Mouse (Mus musculus) heart, embryonic 15.5 days (tissue): ENCODE measurements around the gene Bcat2. TPM values are rescaled to one million over a fixed set of nuclear protein-coding genes. Genes with fewer than 3 reads are reported as not detected.
A peak's percentile ranks its signal among the peaks of the same experiment; 100 is the strongest.

Experiments used
- ATAC-seq: fragments of 200-750 bp; cut with Nextera tagmentation; replicated peaks from 2 replicates; pipeline ENCODE4 v1.8.0; 2017; ENCODE audit warnings: low read depth, moderate TSS enrichment; ENCODE audit not compliant: insufficient number of reproducible peaks, insufficient read depth, low FRiP score
- H3K27ac ChIP-seq: fragments of 300-500 bp; sonication (generic); 2 replicates; pipeline ENCODE4 v1.5.1; 2015; ENCODE audit warnings: mild to moderate bottlenecking, inconsistent platforms
- H3K27me3 ChIP-seq: fragments of 300-500 bp; sonication (generic); 2 replicates; pipeline ENCODE4 v1.6.1; 2015; ENCODE audit warnings: inconsistent platforms
- H3K36me3 ChIP-seq: fragments of 300-500 bp; sonication (generic); 2 replicates; pipeline ENCODE4 v1.6.1; 2015; ENCODE audit warnings: mild to moderate bottlenecking, inconsistent platforms
- H3K4me1 ChIP-seq: fragments of 300-500 bp; sonication (generic); replicated peaks from 2 replicates; pipeline ENCODE4 v1.6.1; 2015; ENCODE audit warnings: inconsistent platforms
- H3K4me2 ChIP-seq: fragments of 300-500 bp; sonication (generic); 2 replicates; pipeline ENCODE4 v1.6.1; 2015; ENCODE audit warnings: inconsistent platforms, mild to moderate bottlenecking, moderate library complexity
- H3K4me3 ChIP-seq: fragments of 300-500 bp; sonication (generic); 2 replicates; pipeline ENCODE4 v1.5.1; 2015; ENCODE audit warnings: mild to moderate bottlenecking, inconsistent platforms
- H3K9ac ChIP-seq: fragments of 300-500 bp; sonication (generic); 2 replicates; pipeline ENCODE4 v1.6.1; 2015; ENCODE audit warnings: mild to moderate bottlenecking, inconsistent platforms
- H3K9me3 ChIP-seq: fragments of 300-500 bp; sonication (generic); replicated peaks from 2 replicates; pipeline ENCODE4 v1.6.1; 2016; ENCODE audit warnings: inconsistent platforms
- WGBS: fragments of 180-500 bp; shearing (Covaris S2); methylation state at CpG from one replicate; pipeline ENCODE4 v1.1.7; 2015; ENCODE audit warnings: mixed read lengths; 5-methylcytosine and 5-hydroxymethylcytosine counted together
- polyA plus RNA-seq: library from polyadenylated mRNA; unstranded; fragments of >200 nt; fragmentation: Nextera tagmentation; extraction: Ambion mirVana; gene quantifications from 2 replicates; pipeline ENCODE4 v1.2.1, GENCODE M21; 2015

Gene Bcat2
- polyA plus RNA-seq, 1 experiment from 2014 or later = 79.4 TPM

GRCm38 (mm10) chr7:45634946-45635681 is 65.2 kb downstream of the Bcat2 start:
- no peak for ATAC-seq
- 0 out of 2 replicates have a peak, but pooled peaks cover 4% of the 10 kb centered on the region for H3K27me3 ChIP-seq
- H3K4me2 ChIP-seq = no peak overlapping the region
- H3K27ac ChIP-seq = peak overlapping the region; percentile 75
- H3K4me3 ChIP-seq = no peak overlapping the region
- H3K36me3 ChIP-seq = peaks cover 8% of the 10 kb centered on the region
- WGBS = 74% methylated on average over 11 of the region's 11 CpGs
- H3K9me3 ChIP-seq = no peaks in the 10 kb centered on the region
- H3K9ac ChIP-seq = no peak overlapping the region
- peaks cover 54% of the 10 kb centered on the region for H3K4me1 ChIP-seq

GRCm38 (mm10) chr7:45635711-45636688 is 66.0 kb downstream of the Bcat2 start:
- 58% methylated on average over 15 of the region's 15 CpGs for WGBS
- peak; percentile 32 for ATAC-seq
- peaks cover 60% of the 10 kb centered on the region for H3K4me1 ChIP-seq
- H3K9me3 ChIP-seq = no peaks in the 10 kb centered on the region
- 0 out of 2 replicates have a peak, but pooled peaks cover 4% of the 10 kb centered on the region for H3K27me3 ChIP-seq
- peaks cover 8% of the 10 kb centered on the region for H3K36me3 ChIP-seq
- H3K4me3 ChIP-seq = no peak overlapping the region
- H3K9ac ChIP-seq = no peak overlapping the region
- H3K4me2 ChIP-seq = no peak overlapping the region
- peak overlapping the region; percentile 75 for H3K27ac ChIP-seq

GRCm38 (mm10) chr7:45637710-45638109 is 67.8 kb downstream of the Bcat2 start:
- Histone ChIP-seq H3K9me3 (no peaks in the 10 kb centered on the region), H3K36me3 (peaks cover 8% of the 10 kb centered on the region), H3K9ac (no peak overlapping the region), H3K27me3 (no peaks in the 10 kb centered on the region), H3K4me2 (no peak overlapping the region; the same call in 1 of the 2 replicates), H3K4me1 (peaks cover 70% of the 10 kb centered on the region), H3K4me3 (no peak overlapping the region), H3K27ac (no peak overlapping the region)
- 92% methylated on average over 6 of the region's 6 CpGs for WGBS
- no peak for ATAC-seq

- no peak overlapping the region for H3K9ac ChIP-seq
- H3K4me1 ChIP-seq = peaks cover 71% of the 10 kb centered on the region
- peak overlapping the region; percentile 18 for H3K4me3 ChIP-seq
- 27% methylated on average over 29 of the region's 29 CpGs for WGBS
- no peaks in the 10 kb centered on the region for H3K27me3 ChIP-seq
- peak overlapping the region; percentile 50 for H3K4me2 ChIP-seq
- ATAC-seq = peak; percentile 69
- H3K9me3 ChIP-seq = no peaks in the 10 kb centered on the region
- H3K27ac ChIP-seq = no peak overlapping the region
- H3K36me3 ChIP-seq = peaks cover 8% of the 10 kb centered on the region
These were observed 68.9 kb downstream of the Bcat2 start for GRCm38 (mm10) chr7:45638623-45639401.

Other genes with a start within 250 kb of the Bcat2 start
- 12.7 and 15.8 TPM in 2 replicates for gene Trpm4, start 236.4 kb upstream of the Bcat2 start, polyA plus RNA-seq
- gene Hrc, start 234.9 kb upstream of the Bcat2 start, polyA plus RNA-seq = 25.2 and 26.4 TPM in 2 replicates
- 1.6 and 2.1 TPM in 2 replicates for gene Ppfia3, start 203.1 kb upstream of the Bcat2 start, polyA plus RNA-seq
- 1.2 and 1.3 TPM in 2 replicates for gene Lin7b, start 199.6 kb upstream of the Bcat2 start, polyA plus RNA-seq
- 123 and 146 TPM in 2 replicates for gene Snrnp70, start 174.4 kb upstream of the Bcat2 start, polyA plus RNA-seq
- 0.33 and 0.58 TPM in 2 replicates for gene Kcna7, start 164.5 kb upstream of the Bcat2 start, polyA plus RNA-seq
- 0.81 and 1.6 TPM in 2 replicates for gene Ntf5, start 156.5 kb upstream of the Bcat2 start, polyA plus RNA-seq
- gene Lhb, start 149.3 kb upstream of the Bcat2 start, polyA plus RNA-seq = not detected in 2 replicates
- 111 and 113 TPM in 2 replicates for gene Gys1, start 135.3 kb upstream of the Bcat2 start, polyA plus RNA-seq
- 65.0 and 82.1 TPM in 2 replicates for gene Ruvbl2, start 132.1 kb upstream of the Bcat2 start, polyA plus RNA-seq
- 3,328 and 3,965 TPM in 2 replicates for gene Ftl1, start 110.3 kb upstream of the Bcat2 start, polyA plus RNA-seq
- gene Bax, start 103.3 kb upstream of the Bcat2 start, polyA plus RNA-seq = 107 and 112 TPM in 2 replicates
- gene Tulp2, start 88.3 kb upstream of the Bcat2 start, polyA plus RNA-seq = 0.28 and 1.3 TPM in 2 replicates
- not detected in 2 replicates for gene Gm45808, start 83.3 kb upstream of the Bcat2 start, polyA plus RNA-seq
- gene Dhdh, start 81.3 kb upstream of the Bcat2 start, polyA plus RNA-seq = 4.0 and 4.1 TPM in 2 replicates
- 144 and 177 TPM in 2 replicates for gene Nucb1, start 59.7 kb upstream of the Bcat2 start, polyA plus RNA-seq
- gene Ppp1r15a, start 43.9 kb upstream of the Bcat2 start, polyA plus RNA-seq = 25.3 and 37.6 TPM in 2 replicates
- 1.0 and 2.6 TPM in 2 replicates for gene Plekha4, start 43.8 kb upstream of the Bcat2 start, polyA plus RNA-seq
- gene Hsd17b14, start 15.3 kb upstream of the Bcat2 start, polyA plus RNA-seq = 0.24 and 0.82 TPM in 2 replicates
- gene Fgf21, start 45.3 kb downstream of the Bcat2 start, polyA plus RNA-seq = 0.13 and 1.2 TPM in 2 replicates
- gene Fut1, start 47.1 kb downstream of the Bcat2 start, polyA plus RNA-seq = 0.15 and 0.66 TPM in 2 replicates
- 0.33 and 0.35 TPM in 2 replicates for gene Izumo1, start 51.7 kb downstream of the Bcat2 start, polyA plus RNA-seq
- gene Rasip1, start 57.3 kb downstream of the Bcat2 start, polyA plus RNA-seq = 19.6 and 23.4 TPM in 2 replicates
- 7.3 and 7.4 TPM in 2 replicates for gene Mamstr, start 69.8 kb downstream of the Bcat2 start, polyA plus RNA-seq
- gene Fut2, start 96.2 kb downstream of the Bcat2 start, polyA plus RNA-seq = 1.5 and 1.6 TPM in 2 replicates
- 0.14 TPM in 1 of 2 replicates, not detected in the other for gene Ntn5, start 113.9 kb downstream of the Bcat2 start, polyA plus RNA-seq
- gene Sec1, start 124.2 kb downstream of the Bcat2 start, polyA plus RNA-seq = 0.13 and 0.34 TPM in 2 replicates
- 5.1 and 6.0 TPM in 2 replicates for gene Car11, start 129.7 kb downstream of the Bcat2 start, polyA plus RNA-seq
- gene Dbp, start 134.9 kb downstream of the Bcat2 start, polyA plus RNA-seq = 3.0 and 4.3 TPM in 2 replicates
- gene Rpl18, start 145.3 kb downstream of the Bcat2 start, polyA plus RNA-seq = 540 and 572 TPM in 2 replicates
- gene Sphk2, start 147.8 kb downstream of the Bcat2 start, polyA plus RNA-seq = 13.7 and 21.0 TPM in 2 replicates
- 0.25 and 0.65 TPM in 2 replicates for gene Fam83e, start 151.1 kb downstream of the Bcat2 start, polyA plus RNA-seq
- not detected in 2 replicates for gene Spaca4, start 155.7 kb downstream of the Bcat2 start, polyA plus RNA-seq
- 0.53 TPM in 1 of 2 replicates, not detected in the other for gene Lmtk3, start 213.6 kb downstream of the Bcat2 start, polyA plus RNA-seq
- gene Sult2b1, start 214.5 kb downstream of the Bcat2 start, polyA plus RNA-seq = 0.21 and 1.1 TPM in 2 replicates
- gene Cyth2, start 244.4 kb downstream of the Bcat2 start, polyA plus RNA-seq = 92.2 and 101 TPM in 2 replicates